Comparison of ENCODE assay signal across 8 mouse cellular contexts in the genomic region with DNA sequence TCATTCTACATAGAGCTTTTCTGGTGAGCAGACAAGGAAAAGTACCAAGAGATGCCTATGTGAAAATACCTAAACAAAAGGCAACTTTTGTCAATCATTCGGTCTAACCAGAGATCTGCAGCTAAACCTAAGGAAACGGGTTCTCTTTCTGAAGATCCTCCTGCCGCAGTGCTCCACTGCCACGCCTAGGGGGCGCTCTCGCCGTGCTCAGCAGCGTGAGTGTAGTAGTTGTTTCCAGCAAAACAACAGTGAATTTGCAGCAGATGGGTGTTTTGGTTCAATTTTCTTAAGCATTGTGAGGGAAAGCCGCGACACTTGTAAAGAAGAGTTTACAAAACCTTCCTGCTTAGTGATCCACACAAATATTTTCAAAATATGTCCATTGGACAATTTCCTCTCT.
DNase-seq lines count a peak whose midpoint lies in the region; ATAC-seq and TF ChIP-seq lines count a peak whose summit lies in the region.

No protein-coding gene starts in this region.

- H3K4me2 ChIP-seq in forebrain, postnatal 0 days (ENCODE audit: low read depth) = peak overlapping the region; percentile 28; the same call in 1 of the 2 replicates

- no peak for DNase-seq in spleen, adult 2 months (ENCODE audit: low read depth in 1 of 2, low spot score in 2 of 2)
- no peak for DNase-seq in spleen, postnatal 14 days (ENCODE audit: low spot score in 2 of 2)
- DNase-seq in cerebellum, adult 11-12 months = peak; percentile 4
- DNase-seq in forebrain, postnatal 0 days = peak; percentile 86
- DNase-seq in layer of hippocampus, adult 9-11 months = peak; percentile 52
- DNase-seq in lung, postnatal 36 days = peak; percentile 32
- DNase-seq in right cerebral cortex, postnatal 25 days = peak; percentile 69

- H3K4me1 ChIP-seq in spleen, adult 2 months (ENCODE audit: control insufficient read depth, insufficient read depth, insufficient read length) = no peaks in the 10 kb centered on the region
- no peaks in the 10 kb centered on the region for H3K4me1 ChIP-seq in forebrain, postnatal 0 days (ENCODE audit: insufficient read depth)

- no peak for TF ChIP-seq POLR2A in spleen, adult 2 months (IDR thresholded peaks at IDR 0.05; ENCODE audit: low read depth, low read length)

- TF ChIP-seq CTCF in spleen, adult 2 months (IDR thresholded peaks at IDR 0.05; ENCODE audit: extremely low read depth, insufficient read depth, insufficient read length, insufficient replicate concordance) = peak; percentile 6; the same call in 1 of the 2 replicates
- TF ChIP-seq CTCF in forebrain, postnatal 0 days (IDR thresholded peaks at IDR 0.05; ENCODE audit: low read depth) = peak; percentile 94

- no peak overlapping the region for H3K4me3 ChIP-seq in spleen, adult 2 months (ENCODE audit: extremely low read depth, insufficient read depth, insufficient read length)
- H3K4me3 ChIP-seq in forebrain, postnatal 0 days (ENCODE audit: low read depth, low read length) = 0 out of 2 replicates have a peak overlapping the region, but pooled peaks have one; percentile 8

- no peaks in the 10 kb centered on the region for H3K9me3 ChIP-seq in forebrain, postnatal 0 days (ENCODE audit: low read length)

- 10% methylated on average over 10 of the region's 10 CpGs for WGBS in spleen, adult 2 months
- WGBS in forebrain, postnatal 0 days = 6% methylated on average over 10 of the region's 10 CpGs

- no peak overlapping the region for H3K27ac ChIP-seq in spleen, adult 2 months (ENCODE audit: insufficient read depth, low read length)
- no peak overlapping the region for H3K27ac ChIP-seq in forebrain, postnatal 0 days (ENCODE audit: low read depth, low read length)

- peak; percentile 83 for ATAC-seq in forebrain, postnatal 0 days
- ATAC-seq in erythroblast, adult 5-6 weeks (replicated peaks; ENCODE audit: low FRiP score, poor library complexity, severe bottlenecking) = no peak

- H3K36me3 ChIP-seq in spleen, adult 2 months (ENCODE audit: control insufficient read depth, insufficient read depth, low read length) = no peaks in the 10 kb centered on the region
- H3K36me3 ChIP-seq in forebrain, postnatal 0 days (ENCODE audit: insufficient read depth) = no peaks in the 10 kb centered on the region

- H3K27me3 ChIP-seq in spleen, adult 2 months (ENCODE audit: control insufficient read depth, insufficient read depth, low read length) = no peaks in the 10 kb centered on the region
- H3K27me3 ChIP-seq in forebrain, postnatal 0 days (ENCODE audit: insufficient read depth, low read length) = no peaks in the 10 kb centered on the region

- H3K9ac ChIP-seq in forebrain, postnatal 0 days = no peak overlapping the region

Comparison
In these comparisons a context has a peak if more than half of its experiments do, and no peak if none do; other contexts are left out.
1. DNase-seq: peak in cerebellum, adult 11-12 months (single experiment), forebrain, postnatal 0 days (single experiment), layer of hippocampus, adult 9-11 months (single experiment), lung, postnatal 36 days (single experiment) and right cerebral cortex, postnatal 25 days (single experiment); none in spleen, adult 2 months (0 of 2) and spleen, postnatal 14 days (0 of 2).